Mouse (Mus musculus) right cerebral cortex, postnatal 10 days (tissue): ENCODE measurements around the gene Ache.
A peak's percentile ranks its signal among the peaks of the same experiment; 100 is the strongest.

Experiments used
- DNase-seq, 2 experiments: peaks; one replicate each; pipeline ENCODE4 v3.0.0; 2021; ENCODE audit warnings: low spot score in 2 of 2

The Ache gene

DNA sequence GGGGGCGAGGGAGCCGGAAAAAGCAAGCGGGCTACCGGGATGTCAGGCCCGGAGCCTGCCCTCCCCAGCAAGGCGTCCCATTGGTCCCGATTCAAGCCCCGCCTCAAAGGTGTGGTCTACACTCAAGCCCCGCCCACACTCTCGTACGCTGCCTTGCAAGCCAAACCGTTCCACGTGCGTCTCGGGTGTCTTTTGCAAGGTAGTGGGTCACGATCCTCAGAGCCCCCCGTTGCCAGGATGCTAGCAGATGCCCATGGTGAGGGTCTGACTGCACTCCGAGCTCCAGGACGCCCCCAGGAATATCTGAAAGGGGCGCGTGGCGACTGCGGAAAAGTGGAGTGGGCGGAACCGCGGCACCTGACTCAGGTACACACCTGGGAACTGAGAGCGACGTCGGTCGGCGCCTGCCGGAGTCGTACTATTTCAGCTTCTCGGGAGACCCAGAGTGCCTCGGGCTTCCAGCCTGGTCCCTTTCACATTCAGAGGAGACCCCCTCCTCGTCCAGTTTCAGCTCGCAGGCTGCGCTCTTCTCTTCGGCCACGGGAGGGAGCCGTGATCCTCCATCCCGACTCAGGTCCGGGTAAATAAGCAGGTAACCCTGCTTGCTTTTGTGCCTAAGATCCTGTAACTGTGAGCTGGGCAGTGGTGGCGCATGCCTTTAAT lies 46.3 kb downstream of the Ache start, which contains the start of gene Slc12a9:
TSS of gene Slc12a9 (minus strand) at position 86 of the 663 bp plus-strand sequence.
- peak; percentile 96 to 97 for DNase-seq

DNA sequence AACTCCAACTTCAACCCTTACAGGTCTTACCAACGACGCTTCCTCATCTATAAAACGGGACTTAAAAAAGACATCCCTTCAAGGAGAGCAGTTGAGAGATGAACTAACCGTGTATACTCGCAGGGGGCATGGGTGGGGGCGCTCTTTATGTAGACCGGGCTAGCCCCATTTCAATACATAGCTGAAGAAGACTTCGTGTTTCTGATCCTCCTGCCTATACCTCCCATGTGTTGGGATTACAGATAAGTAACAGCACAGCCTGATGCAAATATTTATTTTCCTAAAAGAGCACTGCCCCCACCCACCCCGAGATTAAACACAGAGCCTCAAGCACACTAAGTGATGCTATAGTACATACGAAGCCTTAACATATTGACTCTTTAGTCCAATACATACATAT lies 47.0 kb downstream of the Ache start:
- no peak for DNase-seq

DNA sequence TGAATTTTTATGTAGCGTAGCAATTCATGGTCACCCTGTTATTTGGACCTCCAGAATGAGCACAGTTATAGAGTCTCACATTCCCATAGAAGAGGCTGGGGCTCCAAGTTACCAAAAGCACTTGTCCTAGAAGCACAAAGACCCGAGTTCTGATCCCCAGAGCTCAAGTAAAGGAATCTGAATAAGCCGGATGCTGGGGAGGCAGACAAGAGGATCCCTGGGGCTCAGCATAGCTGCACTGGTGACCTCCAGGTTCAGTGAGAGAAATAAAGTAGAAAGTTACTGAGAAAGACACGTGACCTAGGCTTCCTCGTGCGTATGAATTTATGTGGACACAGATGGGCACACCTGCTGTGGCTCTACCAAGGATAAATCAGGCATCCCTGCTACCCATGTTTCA lies 47.7 kb downstream of the Ache start:
- DNase-seq = no peak

DNA sequence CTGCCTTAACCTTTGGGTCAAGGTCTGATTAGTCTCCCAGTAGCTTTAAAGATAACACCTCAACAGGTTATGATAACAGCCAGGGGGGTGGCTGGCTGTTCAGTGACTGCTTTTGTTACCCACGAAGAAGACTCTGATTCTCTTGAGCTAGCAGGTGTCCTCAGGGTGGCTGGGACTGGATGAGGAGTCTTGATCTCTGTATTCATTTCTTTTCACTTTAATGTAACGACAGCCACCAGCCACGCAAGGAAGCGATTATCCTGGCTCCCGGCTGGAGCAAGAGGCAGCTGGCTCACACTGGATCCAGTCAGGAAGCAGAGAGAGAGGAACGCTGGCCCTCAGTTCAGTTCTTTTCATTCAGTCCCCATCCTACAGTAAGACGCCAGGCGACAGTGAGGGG lies 49.9 kb downstream of the Ache start:
- no peak for DNase-seq

DNA sequence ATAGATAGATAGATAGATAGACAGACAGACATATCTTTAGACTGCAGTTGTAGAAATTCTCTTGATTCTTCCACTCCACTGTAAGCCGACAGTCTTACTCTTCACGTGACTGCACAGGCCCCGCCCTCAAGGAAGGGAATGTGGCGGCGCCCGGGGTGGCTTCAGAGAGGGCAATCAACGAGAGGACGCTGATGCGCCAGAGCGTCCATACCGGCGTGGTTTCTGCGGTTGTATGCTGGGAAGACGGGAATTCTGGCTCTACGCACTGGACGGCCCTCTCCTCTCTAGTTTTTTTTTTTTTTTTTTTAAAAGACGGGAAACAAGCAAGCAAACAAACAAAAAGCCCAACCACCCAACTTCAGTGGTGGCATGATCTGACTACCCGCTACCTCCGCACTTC lies 50.9 kb downstream of the Ache start:
- peak; percentile 96 for DNase-seq

DNA sequence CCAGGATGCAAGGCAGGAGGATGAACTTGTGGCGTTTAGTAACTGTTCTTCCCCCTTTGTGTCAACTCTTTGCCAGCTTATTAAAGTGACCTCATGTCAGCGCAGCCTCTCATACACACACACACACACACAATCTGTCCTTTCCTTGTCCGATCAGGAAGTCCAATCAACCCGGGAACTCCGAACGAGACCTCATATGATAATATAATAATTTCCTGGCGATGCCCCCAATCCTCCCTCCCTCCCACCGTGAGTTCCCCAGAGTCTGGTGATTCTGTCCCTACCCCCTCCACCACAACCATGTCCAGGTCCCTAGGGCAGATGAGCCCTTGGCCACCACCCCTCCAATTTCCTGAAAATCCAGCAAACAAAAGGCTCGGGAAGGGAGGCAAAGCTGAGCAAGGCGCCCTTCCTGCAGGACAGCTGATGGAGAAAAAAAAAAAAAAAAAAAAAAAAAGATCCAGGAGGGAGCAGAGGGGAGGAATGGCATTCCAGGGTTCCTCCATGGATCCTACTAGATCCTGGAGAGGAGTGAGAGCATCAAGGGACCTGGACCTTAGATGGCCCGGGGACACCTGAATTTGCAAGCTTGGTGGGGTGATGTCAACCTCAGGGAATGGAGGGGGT lies 51.5 kb downstream of the Ache start:
- no peak for DNase-seq

DNA sequence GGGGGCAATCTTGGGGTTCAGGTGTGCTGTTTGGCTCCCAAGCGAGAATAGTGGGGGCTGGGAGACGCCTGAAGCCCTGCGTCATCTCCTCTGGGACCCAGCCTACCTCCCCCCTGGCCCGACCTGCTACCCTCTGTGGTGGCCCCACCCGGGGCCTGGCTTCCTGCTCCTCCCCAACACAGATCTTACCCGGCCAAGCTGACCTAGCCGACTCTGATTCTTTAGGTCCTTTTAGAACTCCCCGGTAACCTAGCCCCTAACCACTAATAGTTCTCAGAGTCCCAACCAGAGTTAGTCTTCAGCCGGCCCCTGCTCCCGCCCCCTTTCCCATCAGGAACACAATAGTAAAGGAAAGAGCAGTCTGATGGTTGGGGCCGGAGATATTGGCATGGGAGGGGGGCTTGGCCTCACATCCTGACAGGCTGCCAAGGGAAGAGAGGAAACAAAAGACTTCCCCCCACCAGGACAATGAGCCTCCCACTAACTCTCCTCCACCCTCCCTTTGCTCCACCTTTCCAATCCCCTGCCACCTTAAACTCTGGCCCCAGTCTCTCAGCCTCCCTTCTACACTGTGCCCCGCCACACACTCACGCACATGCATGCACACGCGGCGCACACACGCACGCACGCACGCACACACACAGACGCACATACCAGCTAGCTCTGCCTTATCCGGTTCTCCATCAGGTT lies 52.1 kb downstream of the Ache start:
- DNase-seq = peak in 1 of 2 experiments; percentile 61

DNA sequence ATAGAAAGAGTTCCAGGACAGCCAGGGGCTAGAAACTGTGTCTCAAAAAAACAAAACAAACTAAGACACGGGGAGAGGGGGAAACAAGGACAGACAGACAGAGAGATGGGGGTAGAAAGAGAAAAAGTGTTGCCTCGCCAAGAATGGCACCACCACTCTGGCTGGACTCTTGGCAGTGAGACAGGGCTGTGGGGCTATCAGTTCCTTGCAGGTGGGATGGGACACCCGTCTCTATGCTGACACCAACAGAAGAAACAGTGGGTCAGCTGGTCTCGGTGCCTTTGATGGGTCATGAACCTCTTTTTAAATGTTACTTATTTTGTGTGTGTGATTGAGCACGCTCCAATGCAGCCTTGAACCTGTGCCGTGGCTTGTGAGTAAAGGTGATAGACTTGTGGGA lies 52.9 kb downstream of the Ache start:
- no peak for DNase-seq

DNA sequence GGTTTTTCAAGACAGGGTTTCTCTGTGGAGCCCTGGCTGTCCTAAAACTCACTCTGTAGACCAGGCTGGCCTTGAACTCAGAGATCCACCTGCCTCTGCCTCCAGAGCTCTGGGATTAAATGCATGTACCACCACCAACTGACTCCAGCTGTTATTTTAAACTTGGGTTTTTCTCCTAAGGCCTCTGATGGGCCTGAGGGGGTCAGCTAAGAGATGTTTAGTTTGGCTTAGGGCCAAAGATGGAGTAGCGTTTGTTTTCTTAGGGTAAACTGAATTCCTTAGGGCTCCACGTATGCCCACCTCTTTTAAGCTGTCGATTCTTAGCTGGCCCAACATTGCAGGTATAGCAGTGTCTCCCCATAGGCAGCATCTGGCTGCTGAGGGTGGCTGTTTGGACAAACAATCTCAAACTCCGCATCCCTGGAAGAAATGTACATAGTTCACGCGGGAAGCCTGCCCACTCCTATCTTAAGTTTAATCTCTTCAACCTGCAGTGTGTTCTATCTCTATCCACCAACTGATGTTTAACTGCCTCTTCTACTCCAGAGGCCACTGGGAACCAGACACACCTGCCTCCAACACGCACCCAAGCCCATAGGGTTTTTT lies 55.2 kb downstream of the Ache start:
- DNase-seq = no peak

DNA sequence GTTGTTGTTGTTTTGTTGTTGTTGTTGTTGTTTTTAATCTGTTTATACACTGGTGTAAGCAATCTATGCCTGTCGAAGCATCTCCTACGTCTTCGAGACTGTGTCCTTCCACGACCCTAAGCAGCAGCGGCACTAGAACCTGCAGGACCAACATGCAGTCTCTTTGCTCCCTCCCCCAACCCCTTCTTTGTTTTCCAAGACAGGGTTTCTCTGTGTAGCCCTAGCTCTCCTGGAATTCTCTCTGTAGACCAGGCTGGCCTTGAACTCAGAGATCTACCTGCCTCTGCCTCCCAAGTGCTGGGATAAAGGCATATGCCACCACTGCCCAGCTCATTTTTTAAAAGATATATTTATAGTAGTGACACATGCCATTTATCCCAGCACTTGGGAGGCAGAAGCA lies 56.1 kb downstream of the Ache start:
- no peak for DNase-seq

DNA sequence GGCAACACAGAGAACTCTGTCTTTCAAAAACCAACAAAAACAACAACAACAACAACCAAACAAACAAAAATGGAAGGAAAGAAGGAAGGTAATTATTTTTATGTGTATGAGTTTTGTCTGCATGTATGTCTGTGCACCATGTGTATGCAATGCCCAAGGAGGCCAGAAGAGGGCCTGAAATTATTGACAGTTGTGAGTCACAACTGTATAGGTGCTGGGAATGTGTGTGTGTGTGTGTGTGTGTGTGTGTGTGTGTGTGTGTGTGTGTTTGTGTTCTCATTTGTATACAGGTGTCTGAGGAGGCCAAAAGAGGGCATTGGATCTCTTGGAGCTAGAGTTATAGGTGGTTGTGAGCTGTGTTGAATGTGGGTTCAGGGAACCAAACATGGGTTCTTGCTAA lies 56.5 kb downstream of the Ache start:
- DNase-seq = no peak
